Mouse (Mus musculus) kidney, postnatal 25 days (tissue): ENCODE data around the gene Rgs11.
"Not testable (repeated sequence)": the region's sequence is repeated elsewhere in the genome, so short reads cannot be mapped to it uniquely, and the experiment has no call there.

Source experiments
- DNase-seq, 2 experiments: peaks; one replicate each; pipeline ENCODE4 v3.0.0; 2021; ENCODE audit warnings: mixed read lengths in 2 of 2

Gene Rgs11

GRCm38 (mm10) chr17:26202737-26203136 lies at the start of gene Rgs11:
Gene Rgs11 (plus strand): TSS chr17:26202951.
- DNase-seq: peak; percentile 46 to 61

- DNase-seq: no peak
Observed at GRCm38 (mm10) chr17:26162736-26163135, 40.0 kb upstream of the Rgs11 start.

DNA sequence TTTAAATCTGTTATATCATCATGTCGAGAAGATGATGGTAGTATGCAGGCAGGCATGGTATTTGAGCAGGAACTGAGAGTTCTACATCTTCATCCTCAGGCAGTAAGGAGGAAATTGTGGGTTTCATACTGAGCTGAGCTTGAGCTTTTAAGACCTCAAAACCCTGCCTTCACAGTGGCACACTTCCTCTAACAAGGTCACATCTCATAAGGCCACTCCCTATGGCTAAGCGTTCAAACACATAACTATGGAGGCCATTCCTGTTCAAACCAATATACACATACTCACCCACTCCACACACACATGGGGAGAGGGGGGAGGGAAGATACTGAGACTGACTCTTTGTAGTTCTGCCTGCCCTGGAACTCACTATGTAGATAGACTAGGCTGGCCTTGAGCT lies 34.7 kb upstream of the Rgs11 start:
- DNase-seq: no peak

GRCm38 (mm10) chr17:26175248-26175647 lies 27.5 kb upstream of the Rgs11 start:
- DNase-seq: not testable (repeated sequence)

- no peak for DNase-seq
Observed at GRCm38 (mm10) chr17:26178611-26179010, 24.1 kb upstream of the Rgs11 start.

- no peak for DNase-seq
Observed at GRCm38 (mm10) chr17:26181179-26181578, 21.6 kb upstream of the Rgs11 start.

- DNase-seq: no peak
Observed at GRCm38 (mm10) chr17:26187592-26187991, 15.2 kb upstream of the Rgs11 start.

DNA sequence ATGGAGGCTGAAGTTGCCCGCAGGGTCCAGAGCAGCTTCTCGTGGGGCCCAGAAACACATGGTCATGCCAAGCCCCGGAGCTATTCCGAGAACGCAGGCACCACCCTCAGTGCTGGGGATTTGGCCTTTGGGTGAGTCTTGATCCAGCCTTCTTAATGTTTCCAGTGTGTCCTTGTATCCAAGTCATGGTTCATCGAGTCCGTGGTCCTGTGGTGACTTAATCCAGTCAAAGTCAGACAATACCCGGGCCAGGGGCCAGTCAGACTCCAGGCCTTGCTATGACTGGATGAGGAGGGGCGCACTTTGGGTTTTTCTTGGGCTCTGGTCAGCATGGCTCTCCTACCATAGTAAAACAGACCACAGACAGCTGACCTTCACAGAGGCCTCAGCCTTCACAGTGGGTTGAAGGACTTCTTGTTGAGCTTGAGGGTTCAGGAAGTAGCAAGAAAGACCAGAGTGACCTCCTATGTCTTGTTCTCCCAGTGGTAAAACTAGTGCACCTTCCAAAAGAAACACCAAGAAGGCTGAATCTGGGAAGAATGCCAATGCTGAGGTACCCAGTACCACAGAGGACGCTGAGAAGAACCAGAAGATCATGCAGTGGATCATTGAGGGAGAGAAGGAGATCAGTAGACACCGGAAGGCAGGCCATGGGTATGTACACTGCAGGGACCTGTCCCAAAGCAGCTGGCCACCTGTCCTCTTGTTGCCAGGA lies 14.5 kb upstream of the Rgs11 start:
- DNase-seq: no peak

DNA sequence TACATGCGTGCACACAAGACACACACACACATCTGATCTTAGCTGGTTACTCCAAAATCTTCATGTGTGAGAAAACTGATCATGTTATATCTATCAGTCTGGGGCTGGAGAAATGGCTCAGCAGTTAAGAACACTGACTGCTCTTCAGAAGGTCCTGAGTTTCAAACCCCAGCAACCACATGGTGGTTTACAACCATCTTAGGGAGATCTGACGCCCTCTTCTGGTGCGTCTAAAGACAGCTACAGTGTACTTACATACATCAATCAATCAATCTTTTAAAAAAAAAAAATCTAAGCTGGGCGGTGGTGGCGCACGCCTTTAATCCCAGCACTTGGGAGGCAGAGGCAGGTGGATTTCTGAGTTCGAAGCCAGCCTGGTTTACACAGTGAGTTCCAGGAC lies 11.3 kb upstream of the Rgs11 start:
- DNase-seq: not testable (repeated sequence)

GRCm38 (mm10) chr17:26192481-26193190 lies 10.1 kb upstream of the Rgs11 start:
- DNase-seq: peak; percentile 60 to 85

GRCm38 (mm10) chr17:26198892-26199291 lies 3.9 kb upstream of the Rgs11 start, which contains the start of gene Pdia2:
Gene Pdia2 (minus strand): TSS chr17:26199087.
- DNase-seq: no peak

DNA sequence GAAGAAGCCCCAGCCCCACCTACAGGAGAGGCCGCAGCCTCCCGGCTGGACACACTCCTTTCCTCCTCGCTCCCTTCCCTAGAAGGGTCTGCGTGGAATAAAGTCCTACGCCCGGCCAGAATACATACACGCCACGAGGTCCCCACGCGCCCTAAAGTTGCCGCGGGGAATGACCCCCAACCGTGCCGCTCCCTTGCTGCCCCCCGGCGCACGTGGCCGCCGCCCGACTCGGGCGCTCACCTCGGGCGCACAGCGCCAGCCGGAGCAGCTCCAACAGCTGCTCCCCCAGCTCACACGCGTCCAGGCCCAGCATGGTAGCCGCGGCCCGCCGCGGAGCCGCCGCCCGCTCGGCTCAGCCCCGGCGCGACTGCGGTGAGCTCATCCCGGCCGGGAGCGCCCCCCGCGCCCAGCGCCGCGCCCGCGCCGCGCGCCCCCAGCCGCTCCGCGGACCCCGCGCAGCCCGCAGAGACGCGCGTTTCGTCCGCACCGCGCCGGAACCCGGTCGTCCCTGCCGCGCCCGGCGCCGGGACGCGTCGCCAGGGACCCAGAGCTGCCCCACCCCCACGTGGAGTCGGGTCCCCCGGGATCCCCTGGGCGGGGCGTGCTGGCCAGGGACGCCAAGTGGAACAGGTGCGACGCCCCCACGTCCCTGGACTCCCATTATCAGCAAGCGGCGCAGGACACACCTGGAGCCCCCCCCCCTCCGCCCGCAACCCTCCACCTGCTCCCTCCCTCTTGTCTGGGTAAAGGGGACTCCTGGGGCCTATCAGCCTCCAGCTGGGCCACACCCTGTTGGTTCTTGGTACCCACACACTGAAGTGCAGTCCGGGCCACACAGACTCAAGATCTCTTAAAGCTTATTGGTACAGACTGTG lies 1.7 kb upstream of the Rgs11 start:
- DNase-seq: no peak

- peak in 1 of 2 experiments; percentile 38 for DNase-seq
Observed at GRCm38 (mm10) chr17:26201998-26202397, 753 bp upstream of the Rgs11 start.

GRCm38 (mm10) chr17:26203321-26203811 lies 615 bp downstream of the Rgs11 start:
- DNase-seq: peak; percentile 32 to 56

GRCm38 (mm10) chr17:26204766-26205165 lies 2.0 kb downstream of the Rgs11 start:
- no peak for DNase-seq

DNA sequence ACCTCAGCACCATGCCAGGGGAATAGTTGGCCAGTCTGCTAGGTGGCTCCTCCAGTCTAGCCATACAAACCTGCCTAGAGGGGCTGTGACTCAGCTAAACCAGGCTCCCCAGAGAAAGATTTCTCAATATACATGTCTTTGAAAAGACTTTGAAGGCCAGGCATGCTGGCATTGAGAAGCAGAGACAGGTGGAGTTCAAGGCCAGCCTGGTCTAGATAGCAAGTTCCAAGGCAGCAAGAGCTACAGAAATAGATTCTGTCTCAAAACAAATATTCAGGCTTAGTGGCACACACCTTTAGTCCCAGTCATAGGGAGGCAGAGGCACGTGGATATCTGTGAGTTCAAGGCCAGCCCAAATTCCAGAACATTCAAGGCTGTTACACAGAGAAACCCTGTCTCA lies 3.6 kb downstream of the Rgs11 start:
- DNase-seq: no peak

DNA sequence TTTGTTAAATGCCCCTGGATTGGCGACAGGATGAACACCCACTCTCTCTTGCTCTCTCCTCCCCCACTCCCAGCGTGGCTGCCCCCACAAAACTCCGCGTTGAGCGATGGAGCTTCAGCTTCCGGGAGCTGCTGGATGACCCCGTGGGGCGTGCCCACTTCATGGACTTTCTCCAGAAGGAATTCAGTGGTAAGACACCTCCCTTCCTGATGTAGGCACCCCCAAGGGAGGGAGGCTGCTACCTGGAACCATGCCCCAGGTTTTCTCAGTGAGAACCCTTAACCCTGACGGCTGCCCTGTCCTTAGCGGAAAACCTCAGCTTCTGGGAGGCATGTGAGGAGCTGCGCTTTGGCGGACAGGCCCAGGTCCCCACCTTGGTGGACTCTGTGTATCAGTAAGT lies 4.9 kb downstream of the Rgs11 start, which contains the start of gene Arhgdig:
TSS of gene Arhgdig (minus strand) at position 101 of the 400 bp plus-strand sequence.
- DNase-seq: no peak

DNA sequence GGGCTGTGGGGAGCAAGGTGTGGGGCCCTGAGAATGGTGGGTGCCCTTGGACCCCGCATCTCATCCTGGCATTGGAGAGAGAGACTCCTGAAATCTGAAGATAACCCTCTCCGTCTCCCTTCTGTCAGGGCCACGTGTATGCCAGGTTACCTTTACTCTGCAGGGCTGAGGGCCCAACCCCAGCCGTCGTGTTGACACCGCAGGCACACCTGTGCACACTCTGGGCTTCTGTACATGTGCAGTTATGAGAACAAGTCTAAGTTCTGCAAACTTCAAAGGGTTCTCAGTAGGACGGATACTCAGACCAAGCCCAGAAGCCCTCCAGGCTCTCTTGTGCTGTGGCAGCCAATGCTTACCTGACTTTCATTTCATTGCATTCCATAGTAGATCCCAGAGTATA lies 9.5 kb downstream of the Rgs11 start:
- DNase-seq: no peak

- DNase-seq: no peak
Observed at GRCm38 (mm10) chr17:26212681-26213080, 9.9 kb downstream of the Rgs11 start.

- DNase-seq: peak in 1 of 2 experiments; percentile 56
Observed at GRCm38 (mm10) chr17:26221508-26221907, 18.8 kb downstream of the Rgs11 start.

- DNase-seq: peak; percentile 55 to 81
Observed at GRCm38 (mm10) chr17:26225150-26225549, 22.4 kb downstream of the Rgs11 start.

GRCm38 (mm10) chr17:26229776-26230175 lies 27.0 kb downstream of the Rgs11 start:
- no peak for DNase-seq

DNA sequence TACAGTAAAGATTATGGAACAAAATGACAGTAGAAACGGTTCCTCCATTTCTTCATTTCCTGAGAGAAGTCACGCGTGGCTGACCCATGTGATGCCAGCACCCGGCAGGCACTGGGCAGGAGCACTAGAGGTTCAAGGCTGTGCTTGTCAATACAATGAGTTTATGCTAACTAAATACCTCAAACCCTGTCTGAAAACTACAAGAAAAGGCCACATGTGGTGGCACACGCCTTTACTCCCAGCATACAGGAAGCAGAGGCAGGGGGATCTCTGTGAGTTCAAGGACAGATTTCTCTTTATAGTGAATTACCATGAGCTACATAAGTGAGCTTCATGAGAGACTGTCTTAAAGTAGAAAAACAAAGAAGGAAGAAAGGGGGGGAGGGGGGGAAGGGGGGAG lies 28.4 kb downstream of the Rgs11 start:
- no peak for DNase-seq
